Mouse (Mus musculus): ENCODE results near the gene Cdon. TPM values are rescaled to one million over a fixed set of nuclear protein-coding genes. Genes with fewer than 3 reads are reported as not detected.
"Not testable (repeated sequence)": the region's sequence is repeated elsewhere in the genome, so short reads cannot be mapped to it uniquely, and the experiment has no call there.

The Cdon gene
- polyA plus RNA-seq, 1 experiment from 2014 or later, result 4.7 TPM

DNA sequence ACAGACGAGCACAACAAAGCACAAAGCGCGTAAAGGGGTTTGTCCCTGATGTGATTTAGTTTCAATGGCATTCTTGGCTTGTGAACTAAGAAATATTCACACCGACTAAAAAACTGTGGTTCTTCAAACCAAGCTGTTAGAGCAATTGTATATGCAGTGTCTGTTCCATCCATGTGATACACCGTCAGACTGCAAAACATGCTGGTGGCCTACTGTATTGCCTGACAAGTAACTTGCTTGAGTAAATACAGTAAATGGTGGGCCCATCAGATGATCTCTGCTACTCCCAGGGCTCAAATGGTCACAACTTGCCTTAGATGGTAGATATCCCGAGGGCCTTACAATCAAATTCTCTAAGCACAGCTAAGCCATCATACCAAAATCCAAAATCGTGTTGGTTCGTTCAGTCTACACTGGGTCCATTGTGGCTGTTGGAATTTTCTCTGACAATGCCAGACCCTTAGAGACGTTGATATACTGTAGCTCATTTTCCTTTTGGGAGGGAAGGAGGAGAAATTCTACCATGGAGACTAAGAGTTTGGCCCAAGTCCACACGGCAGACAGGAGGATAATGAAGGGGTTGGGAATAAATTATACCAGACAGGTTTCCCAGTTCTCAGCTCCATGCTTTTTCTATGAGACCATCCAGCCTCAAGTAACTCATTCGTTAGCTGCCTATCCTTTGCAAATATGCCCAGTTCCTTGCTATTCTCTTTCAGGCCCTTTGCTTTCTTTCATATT, 9.5 kb upstream of the Cdon start:
- Histone ChIP-seq H3K36me3 (no peaks in the 10 kb centered on the region), H3K9me3 (no peaks in the 10 kb centered on the region), H3K27ac (no peak overlapping the region), H3K4me3 (no peak overlapping the region), H3K4me1 (no peaks in the 10 kb centered on the region), H3K27me3 (no peaks in the 10 kb centered on the region), H3K4me2 (no peak overlapping the region), H3K9ac (no peak overlapping the region)
- ATAC-seq (ENCODE audit: borderline replicate concordance, extremely low read depth, low FRiP score, low TSS enrichment), result no peak
- WGBS, result 75% methylated on average over 11 of the region's 11 CpGs

DNA sequence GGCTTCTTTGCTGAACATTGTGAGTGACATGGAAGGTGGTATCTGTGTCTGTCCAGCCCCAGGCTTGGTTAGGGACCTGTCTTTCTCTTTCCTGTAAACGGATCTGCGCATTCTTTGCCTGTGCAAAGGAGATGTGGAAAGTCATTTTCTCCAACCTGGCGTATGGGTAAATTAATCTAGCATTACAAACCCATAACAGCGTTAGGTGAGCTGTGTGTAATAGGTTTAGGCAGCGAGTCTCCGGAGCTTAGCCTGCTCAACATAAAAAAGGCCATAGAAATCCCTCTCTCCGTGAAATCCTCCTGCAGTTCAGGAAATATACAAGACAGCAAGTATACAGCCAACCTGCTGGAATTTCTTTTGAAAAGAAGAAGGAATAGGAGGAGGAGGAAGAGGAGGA, 9.0 kb upstream of the Cdon start:
- Histone ChIP-seq H3K9me3 (no peaks in the 10 kb centered on the region), H3K9ac (no peak overlapping the region), H3K27me3 (no peaks in the 10 kb centered on the region), H3K36me3 (no peaks in the 10 kb centered on the region), H3K4me1 (no peaks in the 10 kb centered on the region), H3K4me2 (no peak overlapping the region), H3K27ac (no peak overlapping the region), H3K4me3 (no peak overlapping the region)
- no peak for ATAC-seq (ENCODE audit: borderline replicate concordance, extremely low read depth, low FRiP score, low TSS enrichment)
- whole genome bisulfite sequencing, result 78% methylated on average over 7 of the region's 7 CpGs

DNA sequence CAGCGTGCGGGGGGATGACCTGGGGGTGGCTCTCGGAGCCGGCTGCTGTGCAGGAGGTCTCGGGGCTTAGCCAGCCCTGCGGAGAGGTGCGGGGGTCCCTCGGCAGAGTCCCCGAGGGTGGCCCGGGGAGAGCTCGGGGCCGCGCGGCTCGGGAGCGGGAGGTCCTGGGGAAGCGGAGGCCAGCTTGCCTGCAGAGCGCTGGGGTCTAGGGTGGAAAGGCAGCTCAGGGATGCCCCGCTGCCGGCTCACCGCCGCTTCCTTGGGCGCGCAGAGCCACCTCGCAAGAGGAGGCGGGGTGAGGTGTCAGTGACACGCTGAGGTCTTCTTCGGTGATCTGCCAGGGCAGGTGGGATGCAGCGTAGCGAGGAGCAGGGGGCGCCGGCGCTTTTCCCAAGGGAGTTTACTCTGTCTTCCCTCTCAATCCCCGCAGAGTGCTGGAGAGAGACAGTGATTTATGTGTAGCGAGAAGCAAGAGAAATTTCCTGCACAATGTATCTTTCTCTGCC, 855 bp downstream of the Cdon start:
- Histone ChIP-seq H3K27ac (peak overlapping the region; percentile 88), H3K27me3 (peaks cover 35% of the 10 kb centered on the region), H3K4me3 (peak overlapping the region; percentile 77), H3K9me3 (no peaks in the 10 kb centered on the region), H3K4me1 (peaks cover 19% of the 10 kb centered on the region), H3K36me3 (no peaks in the 10 kb centered on the region), H3K9ac (peak overlapping the region; percentile 75), H3K4me2 (peak overlapping the region; percentile 78)
- ATAC-seq (ENCODE audit: borderline replicate concordance, extremely low read depth, low FRiP score, low TSS enrichment), result peak; percentile 66
- WGBS, result 2% methylated on average over 35 of the region's 35 CpGs

DNA sequence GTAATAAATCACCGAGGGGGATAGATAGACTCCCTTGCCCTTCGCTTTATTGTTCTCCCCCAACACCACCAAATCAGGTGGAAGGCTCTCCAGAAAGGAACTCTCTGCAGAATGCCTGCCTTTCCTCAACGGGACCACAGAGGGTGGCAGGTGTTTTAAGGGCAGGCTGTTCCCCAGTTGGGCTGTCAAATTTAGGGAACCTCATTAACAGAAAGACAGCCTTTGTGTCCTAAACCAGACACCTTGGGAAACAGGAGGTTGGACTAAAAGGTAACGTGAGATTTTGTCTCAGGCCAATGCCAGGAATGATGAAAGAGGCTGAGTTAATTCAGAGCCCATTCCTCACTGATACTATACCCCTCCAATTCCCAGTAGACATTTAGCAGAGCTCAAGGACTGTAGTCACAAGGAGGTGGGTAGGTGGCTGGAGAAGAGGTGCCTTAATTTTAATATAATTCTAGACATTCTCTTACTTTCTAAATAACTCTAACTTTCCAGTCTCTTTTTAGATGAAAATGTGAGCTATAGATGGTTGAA, 1.5 kb downstream of the Cdon start:
- no peaks in the 10 kb centered on the region for H3K9me3 ChIP-seq
- peaks cover 35% of the 10 kb centered on the region for H3K27me3 ChIP-seq
- no peaks in the 10 kb centered on the region for H3K36me3 ChIP-seq
- ATAC-seq (ENCODE audit: borderline replicate concordance, extremely low read depth, low FRiP score, low TSS enrichment), result no peak
- peak overlapping the region; percentile 77 for H3K4me3 ChIP-seq
- WGBS, result 5% methylated on average over 4 of the region's 4 CpGs
- H3K4me2 ChIP-seq, result peak overlapping the region; percentile 78
- H3K27ac ChIP-seq, result 0 out of 2 replicates have a peak overlapping the region, but pooled peaks have one; percentile 88
- H3K4me1 ChIP-seq, result peaks cover 19% of the 10 kb centered on the region
- peak overlapping the region; percentile 75; the same call in 1 of the 2 replicates for H3K9ac ChIP-seq

DNA sequence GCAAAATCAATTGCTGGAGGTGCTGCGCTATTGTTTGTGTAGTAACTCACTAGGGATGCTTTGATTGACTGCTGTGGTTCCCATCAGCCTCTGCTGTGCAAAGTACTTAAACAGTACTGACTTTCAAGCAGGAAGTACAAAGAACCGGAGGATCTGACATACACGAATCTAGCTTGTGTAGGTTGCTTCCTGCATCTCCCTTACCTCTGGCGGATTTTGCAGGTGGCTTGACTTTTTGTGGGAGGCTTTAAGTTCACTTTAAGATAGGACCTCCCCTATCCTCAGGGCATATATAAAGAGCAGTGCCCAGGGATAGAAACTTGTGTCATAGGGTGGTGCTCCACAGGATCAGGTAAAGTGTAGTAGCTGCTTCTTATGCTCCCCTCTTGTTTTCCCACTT, 2.3 kb downstream of the Cdon start:
- Histone ChIP-seq H3K9ac (0 out of 2 replicates have a peak overlapping the region, but pooled peaks have one; percentile 4), H3K27me3 (peaks cover 35% of the 10 kb centered on the region), H3K36me3 (no peaks in the 10 kb centered on the region), H3K9me3 (no peaks in the 10 kb centered on the region), H3K4me1 (peaks cover 19% of the 10 kb centered on the region), H3K27ac (no peak overlapping the region), H3K4me3 (peak overlapping the region; percentile 15; the same call in 1 of the 2 replicates), H3K4me2 (peak overlapping the region; percentile 78)
- no peak for ATAC-seq (ENCODE audit: borderline replicate concordance, extremely low read depth, low FRiP score, low TSS enrichment)
- 26% methylated on average over 4 of the region's 4 CpGs for WGBS

DNA sequence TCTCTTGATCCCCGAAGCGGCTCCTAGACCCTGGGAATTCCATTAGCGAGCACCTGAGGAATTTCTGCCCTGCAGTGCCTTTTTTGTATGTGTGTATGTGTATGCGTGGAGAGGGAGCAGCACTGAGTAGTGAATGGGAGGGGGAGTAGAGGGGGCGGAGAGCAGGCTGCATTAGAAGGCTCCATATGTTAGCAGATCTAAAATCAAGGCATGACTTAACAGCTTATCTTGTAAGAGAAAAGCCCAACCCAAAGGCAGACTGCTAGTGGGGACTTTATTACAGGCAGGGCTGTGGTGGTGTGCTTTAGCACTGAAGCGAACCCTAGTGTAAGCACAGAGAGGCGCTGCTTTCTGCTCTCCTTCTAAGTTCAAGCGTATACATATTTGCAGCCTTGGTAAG, 3.7 kb downstream of the Cdon start:
- Histone ChIP-seq H3K36me3 (no peaks in the 10 kb centered on the region), H3K4me3 (no peak overlapping the region), H3K9me3 (no peaks in the 10 kb centered on the region), H3K9ac (no peak overlapping the region), H3K27me3 (peaks cover 27% of the 10 kb centered on the region), H3K27ac (peak overlapping the region; percentile 31), H3K4me1 (peaks cover 19% of the 10 kb centered on the region), H3K4me2 (peak overlapping the region; percentile 17)
- ATAC-seq (ENCODE audit: borderline replicate concordance, extremely low read depth, low FRiP score, low TSS enrichment), result no peak
- 10% methylated on average over 8 of the region's 8 CpGs for WGBS

DNA sequence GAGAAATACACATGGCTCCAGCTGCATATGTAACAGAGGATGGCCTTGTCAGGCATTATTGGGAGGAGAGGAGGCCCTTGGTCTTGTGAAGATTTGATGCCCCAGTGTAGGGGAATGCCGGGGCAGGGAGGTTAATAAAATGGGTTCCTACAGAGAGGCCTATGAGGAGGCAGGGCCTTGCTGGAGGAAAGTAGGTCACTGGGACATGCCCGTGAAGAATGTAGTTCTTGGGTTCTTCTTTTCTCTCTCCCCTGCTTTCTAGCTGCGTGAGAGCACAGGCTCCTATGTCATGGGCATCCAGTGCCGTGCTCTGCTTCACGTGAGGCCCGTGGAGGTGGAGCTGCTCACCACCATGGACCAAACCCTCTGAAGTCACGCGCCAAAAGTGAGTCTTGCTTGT, 9.5 kb downstream of the Cdon start:
- ATAC-seq (ENCODE audit: borderline replicate concordance, extremely low read depth, low FRiP score, low TSS enrichment), result no peak
- Histone ChIP-seq H3K36me3 (no peaks in the 10 kb centered on the region), H3K9ac (no peak overlapping the region), H3K4me1 (peaks cover 7% of the 10 kb centered on the region), H3K4me3 (no peak overlapping the region), H3K27ac (no peak overlapping the region), H3K4me2 (no peak overlapping the region), H3K27me3 (peaks cover 6% of the 10 kb centered on the region; the same call in 1 of the 2 replicates), H3K9me3 (no peaks in the 10 kb centered on the region)
- 85% methylated on average over 8 of the region's 8 CpGs for WGBS

DNA sequence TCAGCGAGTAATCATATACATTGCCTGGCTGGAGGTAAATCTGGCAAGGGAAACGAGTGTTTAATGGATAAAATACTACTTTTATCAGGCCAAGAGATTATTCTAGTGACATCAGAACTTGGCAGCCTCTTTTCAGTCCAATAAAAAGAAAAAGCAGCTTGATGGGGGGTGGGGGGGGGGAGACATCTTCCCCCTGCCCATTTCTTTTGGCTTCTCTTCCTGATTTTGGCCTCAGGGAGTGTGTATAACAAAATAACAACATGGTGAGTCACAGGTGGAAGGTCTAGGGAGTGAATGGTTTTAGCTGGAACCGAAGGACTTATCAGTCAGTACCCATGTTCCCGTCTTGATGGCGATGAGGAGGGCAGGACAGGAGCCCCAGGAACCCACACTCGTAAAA, 10.5 kb downstream of the Cdon start:
- peaks cover 2% of the 10 kb centered on the region; the same call in 1 of the 2 replicates for H3K27me3 ChIP-seq
- no peak overlapping the region for H3K27ac ChIP-seq
- H3K4me1 ChIP-seq, result peaks cover 7% of the 10 kb centered on the region
- no peaks in the 10 kb centered on the region for H3K36me3 ChIP-seq
- WGBS, result 68% methylated on average over 6 of the region's 6 CpGs
- H3K4me3 ChIP-seq, result no peak overlapping the region
- no peak overlapping the region for H3K9ac ChIP-seq
- H3K4me2 ChIP-seq, result no peak overlapping the region
- ATAC-seq (ENCODE audit: borderline replicate concordance, extremely low read depth, low FRiP score, low TSS enrichment), result no peak
- no peaks in the 10 kb centered on the region for H3K9me3 ChIP-seq

DNA sequence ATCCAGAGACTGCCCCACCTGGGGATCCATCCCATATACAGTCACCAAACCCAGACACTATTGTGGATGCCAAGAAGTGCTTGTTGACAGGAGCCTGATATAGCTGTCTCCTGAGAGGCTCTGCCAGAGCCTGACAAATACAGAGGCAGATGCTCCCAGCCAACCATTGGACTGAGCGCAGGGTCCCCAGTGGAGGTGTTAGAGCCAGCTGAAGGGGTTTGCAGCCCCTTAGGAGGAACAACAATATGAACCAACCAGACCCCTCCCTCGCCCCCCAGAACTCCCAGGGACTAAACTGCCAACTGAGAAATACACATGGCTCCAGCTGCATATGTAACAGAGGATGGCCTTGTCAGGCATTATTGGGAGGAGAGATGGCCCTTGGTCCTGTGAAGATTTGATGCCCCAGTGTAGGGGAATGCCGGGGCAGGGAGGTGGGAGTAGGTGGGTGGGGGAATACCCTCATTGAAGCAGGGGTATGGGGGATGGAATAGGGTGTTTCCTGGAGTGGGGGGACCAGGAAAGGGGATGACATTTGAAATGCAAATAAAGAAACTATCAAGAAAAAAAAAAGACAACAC, 11.9 kb downstream of the Cdon start:
- not testable (repeated sequence) for H3K27me3 ChIP-seq; H3K4me1 ChIP-seq; H3K9ac ChIP-seq; H3K4me3 ChIP-seq; H3K27ac ChIP-seq; H3K4me2 ChIP-seq; ATAC-seq (ENCODE audit: borderline replicate concordance, extremely low read depth, low FRiP score, low TSS enrichment); H3K36me3 ChIP-seq; H3K9me3 ChIP-seq
- 62% methylated on average over 3 of the region's 3 CpGs for WGBS

DNA sequence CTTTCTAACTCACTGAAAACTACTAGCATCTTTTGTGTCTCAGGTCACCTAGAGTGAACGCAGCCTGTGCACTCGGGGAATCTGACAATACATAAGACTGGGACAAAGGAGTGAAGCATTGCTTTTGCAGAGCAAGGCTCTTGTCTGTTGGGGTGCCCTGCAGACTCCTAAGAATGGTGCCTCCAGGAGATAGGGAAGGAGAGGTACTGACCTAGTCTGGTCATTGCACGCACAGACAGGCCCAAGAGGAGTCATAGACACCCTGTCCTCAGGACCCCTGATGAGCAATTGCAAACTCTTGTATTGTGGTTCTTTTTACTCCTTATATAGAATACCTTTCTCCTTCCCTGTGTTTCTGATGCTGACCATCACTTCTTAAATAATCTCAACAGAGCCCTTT, 13.4 kb downstream of the Cdon start:
- Histone ChIP-seq H3K36me3 (no peaks in the 10 kb centered on the region), H3K27ac (no peak overlapping the region), H3K4me3 (no peak overlapping the region), H3K9ac (no peak overlapping the region), H3K4me1 (peaks cover 5% of the 10 kb centered on the region), H3K4me2 (no peak overlapping the region), H3K27me3 (peaks cover 18% of the 10 kb centered on the region; the same call in 1 of the 2 replicates), H3K9me3 (no peaks in the 10 kb centered on the region)
- 67% methylated on average over 3 of the region's 3 CpGs for WGBS
- no peak for ATAC-seq (ENCODE audit: borderline replicate concordance, extremely low read depth, low FRiP score, low TSS enrichment)

DNA sequence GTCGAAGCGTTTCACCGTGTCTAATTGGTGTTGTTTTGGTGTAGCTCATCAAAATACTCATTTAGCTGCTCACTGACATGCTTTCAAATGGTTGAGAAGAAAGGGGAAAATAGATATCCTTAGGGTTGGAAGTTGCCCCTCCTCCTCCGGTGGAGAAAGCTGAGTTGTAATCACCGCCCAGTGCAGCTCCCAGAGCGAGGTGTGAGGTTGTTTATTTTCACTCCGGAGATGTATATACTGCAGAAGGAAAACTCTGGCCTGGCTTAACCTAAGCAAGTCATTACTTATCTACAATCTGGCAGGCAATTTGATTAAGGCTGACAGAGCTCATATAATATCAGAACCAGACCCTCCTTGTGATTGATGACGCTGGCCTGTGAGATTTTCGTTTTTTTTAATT, 14.6 kb downstream of the Cdon start:
- no peaks in the 10 kb centered on the region for H3K9me3 ChIP-seq
- no peaks in the 10 kb centered on the region for H3K36me3 ChIP-seq
- H3K9ac ChIP-seq, result no peak overlapping the region
- H3K4me2 ChIP-seq, result no peak overlapping the region
- peaks cover 18% of the 10 kb centered on the region; the same call in 1 of the 2 replicates for H3K27me3 ChIP-seq
- H3K4me1 ChIP-seq, result peaks cover 5% of the 10 kb centered on the region
- no peak; the same call in 1 of the 2 replicates for ATAC-seq (ENCODE audit: borderline replicate concordance, extremely low read depth, low FRiP score, low TSS enrichment)
- 25% methylated on average over 9 of the region's 9 CpGs for WGBS
- H3K27ac ChIP-seq, result no peak overlapping the region
- H3K4me3 ChIP-seq, result no peak overlapping the region

All from lung, embryonic 15.5 days (tissue).